Comparison of ENCODE assay signal across 13 mouse cellular contexts in the genomic region with DNA sequence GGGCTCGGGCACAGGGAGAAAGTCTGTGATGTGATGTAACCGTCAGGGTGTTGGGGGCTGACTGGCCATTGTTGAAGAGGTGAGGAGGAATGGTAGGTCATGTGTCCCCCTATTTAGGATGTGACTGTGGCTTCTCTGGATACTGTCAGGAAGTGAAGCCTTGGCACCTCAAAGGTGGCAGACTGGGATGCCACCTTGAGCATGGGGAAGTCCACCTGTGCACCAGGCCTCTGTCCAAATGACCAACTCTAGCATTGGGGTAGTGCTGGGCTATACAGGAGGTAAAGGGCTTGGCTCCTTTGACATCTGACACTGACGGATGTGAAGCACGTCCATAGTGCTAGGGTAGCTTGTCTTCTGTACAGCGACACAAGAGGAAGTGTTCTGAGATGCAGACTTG. TPM values are rescaled to one million over a fixed set of nuclear protein-coding genes. Genes with fewer than 3 reads are reported as not detected.
"Had no signal": no experiment of that assay in that cellular context is flagged by ENCODE, and none has a peak within 500 bp of the region (broad histone marks: within the 10 kb centered on the region; RNA-seq: fewer than 3 reads in every experiment).

No protein-coding gene starts in this region.

- H3K4me1 ChIP-seq: liver, embryonic 15.5 days had no signal

- H3K4me3 ChIP-seq: left cerebral cortex, adult 2 months; limb, embryonic 10.5 days; liver, embryonic 15.5 days; midbrain, embryonic 10.5 days; myocyte; neural tube, embryonic 15.5 days had no signal

- H3K27ac ChIP-seq: left cerebral cortex, adult 2 months; limb, embryonic 10.5 days; liver, embryonic 15.5 days; midbrain, embryonic 10.5 days; neural tube, embryonic 15.5 days had no signal

- H3K36me3 ChIP-seq: liver, embryonic 15.5 days had no signal

- DNase-seq: lung, adult 2 months; lung, postnatal 36 days; right cerebral cortex, adult 18-20 months; right cerebral cortex, postnatal 25 days; thymus, postnatal 4 days had no signal

- ATAC-seq: lung, postnatal 0 days had no signal

- H3K9me3 ChIP-seq: limb, embryonic 10.5 days; liver, embryonic 15.5 days; midbrain, embryonic 10.5 days; neural tube, embryonic 15.5 days had no signal

- H3K27me3 ChIP-seq: liver, embryonic 15.5 days; neural tube, embryonic 15.5 days had no signal

- H3K9ac ChIP-seq: liver, embryonic 15.5 days; neural tube, embryonic 15.5 days had no signal

- H3K4me2 ChIP-seq: liver, embryonic 11.5 days; liver, embryonic 15.5 days; neural tube, embryonic 15.5 days had no signal

RNA-seq across cellular contexts. Expression of gene Crb2, which starts 36.4 kb away (rescaled TPM):
- polyA plus RNA-seq: myocyte had no signal
